Mouse (Mus musculus) right cerebral cortex, postnatal 10 days (tissue): ENCODE measurements around the gene Dclre1b.
"Not testable (repeated sequence)": the region's sequence is repeated elsewhere in the genome, so short reads cannot be mapped to it uniquely, and the experiment has no call there.

Experiments used
- DNase-seq, 2 experiments: peaks; one replicate each; pipeline ENCODE4 v3.0.0; 2021; ENCODE audit warnings: low spot score in 2 of 2

Gene Dclre1b

GRCm38 (mm10) chr3:103810967-103811366 is 1.7 kb upstream of the Dclre1b start:
- DNase-seq: no peak

GRCm38 (mm10) chr3:103809799-103810150 is 531 bp upstream of the Dclre1b start:
- no peak for DNase-seq

GRCm38 (mm10) chr3:103805671-103806070 is 3.6 kb downstream of the Dclre1b start:
- DNase-seq: no peak

- no peak for DNase-seq
Observed at GRCm38 (mm10) chr3:103802861-103803260, 6.4 kb downstream of the Dclre1b start.

GRCm38 (mm10) chr3:103801631-103802531 is 7.4 kb downstream of the Dclre1b start:
- peak; percentile 63 to 77 for DNase-seq

GRCm38 (mm10) chr3:103799507-103799906 is 9.7 kb downstream of the Dclre1b start:
- no peak for DNase-seq

- no peak for DNase-seq
Observed at GRCm38 (mm10) chr3:103796389-103796788, 12.9 kb downstream of the Dclre1b start.

- DNase-seq: no peak
Observed at GRCm38 (mm10) chr3:103792566-103792965, 16.7 kb downstream of the Dclre1b start.

GRCm38 (mm10) chr3:103792111-103792406 is 17.2 kb downstream of the Dclre1b start:
- not testable (repeated sequence) for DNase-seq

GRCm38 (mm10) chr3:103791230-103792110 is 17.8 kb downstream of the Dclre1b start, which contains the start of gene Hipk1:
Hipk1 (minus strand) TSS chr3:103791563.
- DNase-seq: peak; percentile 96 to 97

- DNase-seq: peak; percentile 46 to 59
Observed at GRCm38 (mm10) chr3:103790346-103791145, 18.7 kb downstream of the Dclre1b start.

- peak in 1 of 2 experiments; percentile 32 for DNase-seq
Observed at GRCm38 (mm10) chr3:103789891-103790345, 19.3 kb downstream of the Dclre1b start.

GRCm38 (mm10) chr3:103789096-103789495 is 20.1 kb downstream of the Dclre1b start:
- DNase-seq: no peak

- no peak for DNase-seq
Observed at GRCm38 (mm10) chr3:103787225-103787624, 22.0 kb downstream of the Dclre1b start.

GRCm38 (mm10) chr3:103782844-103783609 is 26.2 kb downstream of the Dclre1b start:
- no peak for DNase-seq

- no peak for DNase-seq
Observed at GRCm38 (mm10) chr3:103780777-103781176, 28.5 kb downstream of the Dclre1b start.

- DNase-seq: no peak
Observed at GRCm38 (mm10) chr3:103780271-103780670, 29.0 kb downstream of the Dclre1b start.

- no peak for DNase-seq
Observed at GRCm38 (mm10) chr3:103779183-103779582, 30.1 kb downstream of the Dclre1b start.

- DNase-seq: no peak
Observed at GRCm38 (mm10) chr3:103778660-103779059, 30.6 kb downstream of the Dclre1b start.

- no peak for DNase-seq
Observed at GRCm38 (mm10) chr3:103777940-103778339, 31.3 kb downstream of the Dclre1b start.

GRCm38 (mm10) chr3:103774009-103774408 is 35.2 kb downstream of the Dclre1b start:
- DNase-seq: no peak
